Mouse (Mus musculus) brown adipose tissue, adult 24 weeks (tissue): ENCODE results near the gene Serpina16. TPM values are rescaled to one million over a fixed set of nuclear protein-coding genes. Genes with fewer than 3 reads are reported as not detected.
"Not testable (repeated sequence)": the region's sequence is repeated elsewhere in the genome, so short reads cannot be mapped to it uniquely, and the experiment has no call there.

Source experiments
- H3K27ac ChIP-seq: fragments of 200-500 bp; replicated peaks from 2 replicates; pipeline ENCODE4 v1.5.1; 2012; ENCODE audit warnings: low read depth, mild to moderate bottlenecking, low read length
- H3K4me1 ChIP-seq: fragments of 200-500 bp; 2 replicates; pipeline ENCODE4 v1.6.1; 2012; ENCODE audit warnings: low read length, mixed read lengths; ENCODE audit not compliant: control insufficient read depth, insufficient read depth, insufficient read length
- H3K4me3 ChIP-seq: fragments of 200-500 bp; 2 replicates; pipeline ENCODE4 v1.5.1; 2012; ENCODE audit warnings: low read depth, mild to moderate bottlenecking, low read length, moderate library complexity; ENCODE audit not compliant: insufficient read depth
- polyA plus RNA-seq: library from polyadenylated mRNA; stranded (reverse); fragments of >200 nt; gene quantifications from 2 replicates; pipeline ENCODE4 v1.2.4, GENCODE M21; 2012; ENCODE audit not compliant: missing spikeins, insufficient read depth, insufficient read length

Gene Serpina16
- polyA plus RNA-seq, 1 experiment: not detected

DNA sequence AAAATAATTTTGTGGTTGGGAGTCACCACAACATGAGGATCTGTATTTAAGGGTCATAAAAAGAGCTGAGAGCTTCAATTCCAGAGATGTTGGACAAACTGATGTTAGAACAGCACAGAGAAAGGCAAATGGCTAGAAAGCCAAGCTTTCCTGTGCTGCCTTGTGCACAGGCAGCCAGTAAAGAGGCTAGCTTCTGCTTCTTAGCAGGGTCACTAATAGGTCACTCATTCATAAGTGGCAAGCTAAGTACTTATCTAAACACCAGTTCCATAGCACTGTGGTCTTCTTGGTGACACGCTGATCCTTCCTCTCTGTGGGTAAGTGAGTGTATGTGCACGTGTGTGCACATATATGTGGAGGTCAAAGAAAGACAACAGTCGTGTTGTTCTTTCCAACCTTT, 4.5 kb downstream of the Serpina16 start:
- H3K27ac ChIP-seq: no peak overlapping the region
- no peak overlapping the region for H3K4me3 ChIP-seq
- H3K4me1 ChIP-seq: no peaks in the 10 kb centered on the region

DNA sequence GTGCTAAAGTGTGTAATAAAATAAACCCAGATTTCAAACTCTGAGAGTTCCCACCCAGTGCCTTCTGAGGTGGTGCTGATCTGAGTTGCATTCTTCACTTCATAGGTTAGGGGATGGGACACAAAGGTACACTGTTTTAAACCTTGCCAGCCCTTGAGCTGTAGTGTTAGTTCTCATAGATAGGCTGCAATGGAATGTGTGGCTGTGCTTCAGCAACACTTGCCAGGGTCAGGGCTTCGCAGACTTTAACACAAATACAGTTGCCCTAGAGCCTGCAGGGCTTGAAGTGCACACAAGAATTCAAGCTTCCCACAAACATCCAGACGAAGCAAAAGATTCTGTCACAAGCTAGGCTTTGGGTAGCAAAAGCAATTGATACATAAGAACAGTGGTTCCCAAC, 5.0 kb downstream of the Serpina16 start:
- H3K4me3 ChIP-seq: no peak overlapping the region
- no peak overlapping the region for H3K27ac ChIP-seq
- no peaks in the 10 kb centered on the region for H3K4me1 ChIP-seq

DNA sequence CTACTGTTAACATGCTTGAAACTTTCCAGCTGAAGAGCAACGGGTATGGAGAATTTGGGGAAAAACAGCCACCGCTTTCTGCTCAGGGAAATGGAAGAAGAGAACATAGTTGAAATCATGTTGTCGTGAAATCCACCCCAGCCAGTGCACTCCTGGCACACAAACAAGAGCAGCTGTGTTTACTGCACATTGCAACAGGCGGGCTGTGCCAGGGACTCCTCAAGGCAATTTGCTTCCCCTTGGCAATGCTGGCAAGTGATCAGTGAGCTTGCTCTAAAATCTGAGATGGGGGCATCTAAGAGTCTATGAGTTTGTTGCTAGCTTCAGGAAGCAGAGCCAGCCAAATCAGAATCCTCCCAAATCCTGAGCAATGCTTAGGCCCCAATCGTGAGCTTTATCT, 5.6 kb downstream of the Serpina16 start:
- no peak overlapping the region for H3K27ac ChIP-seq
- H3K4me3 ChIP-seq: no peak overlapping the region
- no peaks in the 10 kb centered on the region for H3K4me1 ChIP-seq

DNA sequence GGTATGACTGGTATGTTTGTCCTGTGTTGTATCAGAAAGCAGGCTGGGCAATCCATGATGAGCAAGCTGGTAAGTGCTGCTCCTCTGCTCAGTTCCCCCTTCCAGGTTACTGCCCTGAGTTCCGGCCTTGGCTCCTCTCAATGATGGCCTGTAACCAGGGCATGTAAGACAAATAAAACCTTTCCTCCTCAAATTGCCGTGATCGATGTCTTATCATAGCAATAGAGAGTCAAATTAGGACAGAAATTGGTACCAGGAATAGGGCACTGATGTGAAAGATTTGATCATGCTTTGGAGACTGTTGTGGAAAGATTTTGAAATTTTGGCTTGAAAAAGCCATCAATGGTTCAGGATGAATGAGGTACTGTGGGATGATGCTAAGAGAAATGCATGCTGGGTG, 10.7 kb downstream of the Serpina16 start:
- Histone ChIP-seq H3K4me3 (no peak overlapping the region), H3K4me1 (no peaks in the 10 kb centered on the region), H3K27ac (no peak overlapping the region)

DNA sequence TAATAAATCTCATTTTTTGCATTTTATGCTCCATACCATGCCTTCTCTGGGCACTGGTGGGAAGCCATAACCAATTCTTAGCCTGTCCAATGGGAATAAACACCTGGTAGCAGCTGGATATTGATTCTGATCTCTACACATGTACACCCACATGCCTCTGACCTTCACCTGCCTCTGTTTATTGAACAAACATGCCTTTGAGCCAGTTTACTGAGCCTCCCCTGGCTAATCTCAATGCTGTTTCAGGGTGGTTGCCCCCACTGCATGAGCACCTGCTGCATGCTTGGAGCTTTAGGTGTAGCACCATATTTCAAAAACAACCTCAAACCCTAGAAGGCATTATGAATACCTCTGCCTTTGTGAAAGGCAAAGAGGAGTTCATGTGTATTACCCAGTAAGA, 13.9 kb downstream of the Serpina16 start:
- H3K27ac ChIP-seq, H3K4me1 ChIP-seq, H3K4me3 ChIP-seq: not testable (repeated sequence)

DNA sequence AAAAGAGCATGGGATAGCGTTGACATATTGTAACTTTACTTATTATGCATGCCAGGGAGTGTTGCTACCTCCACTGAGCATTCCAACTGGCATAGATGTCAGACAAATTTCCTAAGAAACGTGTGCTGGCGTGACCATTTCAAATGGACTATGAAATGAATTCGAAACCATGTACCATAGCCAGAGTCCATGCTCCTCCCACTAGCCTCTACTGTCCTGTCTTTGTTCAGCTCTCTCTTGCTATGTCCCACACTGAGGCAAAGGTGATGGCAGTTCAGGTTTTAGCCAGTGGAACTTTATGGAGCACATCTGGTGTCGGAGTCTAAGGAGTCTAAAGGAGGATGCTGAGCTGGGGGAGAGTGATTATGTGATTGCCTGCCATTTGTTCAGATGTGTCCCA, 15.9 kb downstream of the Serpina16 start:
- Histone ChIP-seq H3K4me1 (peaks cover 2% of the 10 kb centered on the region; the same call in 1 of the 2 replicates), H3K4me3 (no peak overlapping the region), H3K27ac (no peak overlapping the region)

DNA sequence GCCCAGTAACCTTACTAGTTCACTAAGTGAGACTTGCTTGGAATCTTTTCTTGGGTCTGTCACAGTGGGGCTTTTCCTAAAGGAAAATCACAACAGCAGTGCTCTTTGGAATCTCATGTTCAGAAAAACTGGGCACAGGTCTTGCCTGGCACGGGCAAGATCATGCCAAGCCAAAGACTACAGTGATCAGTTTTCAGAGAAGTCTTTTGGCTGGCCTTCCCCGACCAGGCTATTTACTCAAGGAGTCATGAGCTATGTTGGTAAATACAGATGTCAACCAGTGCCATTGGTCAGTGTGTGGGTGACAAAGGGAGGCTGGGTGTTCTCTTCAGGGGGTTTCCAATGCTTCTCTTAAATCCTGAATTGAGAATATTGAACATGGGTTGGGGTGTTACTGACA, 16.8 kb downstream of the Serpina16 start:
- Histone ChIP-seq H3K27ac (no peak overlapping the region), H3K4me1 (peaks cover 2% of the 10 kb centered on the region; the same call in 1 of the 2 replicates), H3K4me3 (no peak overlapping the region)

DNA sequence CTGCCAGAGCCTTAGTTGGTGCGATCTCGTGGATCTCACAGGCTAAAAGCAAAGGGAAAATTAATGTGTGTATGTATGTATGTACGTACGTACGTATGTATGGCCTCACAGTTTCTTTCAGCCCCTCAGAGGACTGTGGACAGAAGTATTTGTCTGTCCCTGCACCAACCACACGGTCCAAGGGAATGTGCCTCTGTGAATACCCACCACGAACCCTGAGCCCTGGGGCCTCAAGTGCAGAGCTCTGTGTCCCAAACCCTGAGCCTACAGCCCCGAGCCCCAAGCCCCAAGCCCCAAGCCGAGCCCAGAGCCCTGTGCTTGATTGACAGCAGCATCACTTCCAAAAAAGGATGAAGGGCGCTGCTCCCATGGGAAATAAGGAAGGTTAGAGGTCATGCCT, 17.9 kb downstream of the Serpina16 start:
- H3K4me1 ChIP-seq: peaks cover 2% of the 10 kb centered on the region; the same call in 1 of the 2 replicates
- no peak overlapping the region for H3K4me3 ChIP-seq
- no peak overlapping the region for H3K27ac ChIP-seq

DNA sequence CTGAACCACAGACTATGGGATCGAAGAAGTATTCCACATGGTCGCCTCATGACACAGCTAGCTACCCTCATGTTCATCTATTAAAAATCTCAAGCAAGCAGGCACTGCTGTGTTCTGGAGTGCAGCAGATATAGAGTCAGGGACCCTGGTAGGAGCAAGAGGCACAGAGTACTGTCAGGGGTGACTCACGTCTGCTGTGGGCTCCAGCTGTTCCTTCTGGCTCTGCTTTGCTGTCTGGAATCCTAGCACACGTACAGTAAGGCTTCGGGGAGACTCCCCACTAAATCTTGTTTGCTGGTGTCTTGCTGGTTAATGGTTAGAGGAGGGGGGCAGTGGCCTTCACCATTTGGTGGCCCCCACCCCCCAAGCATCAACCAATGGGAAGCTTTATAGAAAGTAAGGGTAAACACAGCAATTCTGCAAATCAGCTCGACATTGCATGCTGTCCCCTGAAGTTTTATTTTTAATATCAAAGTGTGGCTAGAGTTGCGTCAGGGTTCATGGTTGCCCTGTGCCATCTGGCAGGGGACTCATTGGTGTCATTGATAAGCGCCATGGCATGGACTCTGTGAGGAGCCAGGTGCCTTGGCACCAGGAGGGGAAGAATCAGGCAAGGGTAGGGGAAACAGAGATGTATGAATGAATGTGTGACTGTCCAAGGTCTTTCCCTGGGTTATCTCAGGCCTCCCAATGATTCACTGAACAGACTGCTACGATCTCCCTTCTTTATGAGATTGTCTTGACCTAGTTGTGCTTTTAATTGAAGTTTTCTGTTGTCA, 18.9 kb downstream of the Serpina16 start, which contains the start of gene Serpina6:
Serpina6 (minus strand) TSS at position 365 of the 779 bp plus-strand sequence.
- Histone ChIP-seq H3K27ac (no peak within 1 kb of the TSS), H3K4me3 (no peak within 1 kb of the TSS), H3K4me1 (peaks cover 2% of the 10 kb centered on the region; the same call in 1 of the 2 replicates)

DNA sequence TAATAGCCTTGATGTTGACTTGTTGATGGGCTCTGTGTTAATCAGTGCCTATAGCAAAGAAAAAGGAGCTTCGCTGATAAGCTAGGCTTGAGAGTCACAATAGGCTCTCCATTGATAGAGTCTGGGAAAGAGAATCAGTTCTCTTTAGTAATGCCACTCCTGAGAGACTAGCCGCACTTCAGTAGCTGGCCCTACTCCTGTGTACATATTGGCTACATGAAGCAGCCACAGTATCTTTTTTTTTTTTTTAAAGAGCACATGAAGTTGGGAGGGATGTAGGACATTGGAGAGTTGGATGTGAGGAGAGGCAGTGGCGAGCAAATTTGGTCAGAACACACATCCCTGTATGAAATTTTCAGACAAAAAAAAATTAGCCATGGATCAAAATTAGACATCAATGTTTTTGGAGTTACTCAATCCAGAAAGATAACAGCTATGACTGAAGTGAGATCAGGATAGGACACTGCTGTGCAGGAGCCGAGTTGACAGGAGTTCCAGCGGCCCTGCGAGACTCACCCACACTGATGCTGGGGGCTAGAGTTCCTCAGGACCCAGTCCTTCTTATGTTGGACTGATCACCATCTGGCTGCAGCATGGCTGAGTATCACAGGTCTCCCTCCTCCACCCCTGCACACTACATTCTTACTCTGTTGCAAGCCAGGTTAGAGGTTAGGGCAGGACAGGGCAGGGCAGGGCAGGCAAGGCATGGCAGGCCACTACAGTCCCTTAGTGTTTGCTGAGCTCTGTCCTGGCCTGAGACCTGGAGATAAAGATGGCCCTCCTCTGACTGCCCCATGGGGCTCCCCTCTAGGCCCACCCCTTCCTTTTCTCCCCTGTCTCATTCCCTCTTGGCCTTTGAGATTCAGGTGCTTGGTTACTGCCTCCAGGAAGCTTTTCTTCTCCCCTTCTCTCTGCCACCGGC, 20.6 kb downstream of the Serpina16 start:
- Histone ChIP-seq H3K4me3 (no peak overlapping the region), H3K27ac (no peak overlapping the region), H3K4me1 (peaks cover 2% of the 10 kb centered on the region; the same call in 1 of the 2 replicates)

DNA sequence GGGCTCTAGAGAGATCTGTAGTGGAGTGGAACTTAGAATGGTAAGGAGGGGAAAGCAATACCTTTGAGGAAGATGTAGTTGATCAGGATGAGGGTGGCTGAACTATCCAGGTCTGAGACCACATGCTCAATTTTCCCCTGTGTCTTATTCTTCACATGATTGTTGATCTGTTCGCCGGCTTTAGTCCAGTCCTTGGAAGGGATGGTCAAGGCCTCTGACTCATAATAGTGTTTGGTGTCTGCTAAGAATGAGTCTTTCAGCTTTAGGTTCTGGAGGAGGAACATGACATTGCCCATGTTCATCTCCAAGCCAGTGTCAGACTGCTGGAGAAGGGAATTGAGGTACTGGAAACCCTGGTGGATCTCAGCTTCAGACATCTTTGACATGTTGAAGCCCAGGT, 22.1 kb downstream of the Serpina16 start:
- Histone ChIP-seq H3K4me3 (no peak overlapping the region), H3K27ac (no peak overlapping the region)

DNA sequence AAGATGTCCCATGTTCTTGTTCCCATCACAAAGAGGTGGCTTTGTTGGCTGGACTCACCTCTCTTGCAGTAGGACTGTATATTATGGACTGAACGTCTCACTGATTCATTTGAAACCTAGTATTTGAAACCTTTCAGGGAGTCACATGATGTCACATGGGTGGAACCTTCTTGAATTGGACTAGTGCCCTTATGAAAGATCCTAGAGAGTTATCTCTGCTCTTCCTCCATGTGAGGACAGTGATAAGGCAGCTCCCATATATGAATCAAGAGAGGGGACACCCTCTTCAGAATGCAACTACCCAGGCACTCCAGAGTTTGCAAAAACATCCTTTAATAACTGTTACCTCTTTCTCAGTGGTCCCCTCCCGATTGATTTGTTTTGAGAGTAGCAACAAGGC, 29.6 kb downstream of the Serpina16 start:
- Histone ChIP-seq H3K27ac (no peak overlapping the region), H3K4me3 (no peak overlapping the region), H3K4me1 (no peaks in the 10 kb centered on the region)

More for the DNA sequence above, 22.1 kb downstream of the Serpina16 start:
- no peaks in the 10 kb centered on the region for H3K4me1 ChIP-seq

DNA sequence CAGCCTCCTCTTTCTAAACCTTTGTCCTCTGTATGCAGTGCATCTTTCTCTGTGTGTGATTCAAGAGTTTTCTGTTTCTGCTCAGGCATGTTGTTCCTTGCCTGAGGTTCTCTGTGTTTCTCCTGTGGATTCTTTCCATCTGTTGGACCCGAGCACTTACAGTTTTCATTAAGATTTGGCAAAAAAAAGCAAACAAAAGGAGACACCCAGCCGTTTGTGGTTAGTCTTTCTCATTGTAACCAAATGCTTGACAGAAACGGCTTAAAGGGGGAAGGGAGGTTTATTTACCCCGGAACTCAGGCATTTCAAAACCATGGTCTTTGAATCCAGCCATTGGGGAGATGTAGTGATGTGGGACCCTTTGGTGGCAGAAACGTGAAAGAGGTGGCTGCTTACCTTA, 31.3 kb downstream of the Serpina16 start:
- H3K4me3 ChIP-seq: no peak overlapping the region
- H3K27ac ChIP-seq: no peak overlapping the region
- H3K4me1 ChIP-seq: no peaks in the 10 kb centered on the region

DNA sequence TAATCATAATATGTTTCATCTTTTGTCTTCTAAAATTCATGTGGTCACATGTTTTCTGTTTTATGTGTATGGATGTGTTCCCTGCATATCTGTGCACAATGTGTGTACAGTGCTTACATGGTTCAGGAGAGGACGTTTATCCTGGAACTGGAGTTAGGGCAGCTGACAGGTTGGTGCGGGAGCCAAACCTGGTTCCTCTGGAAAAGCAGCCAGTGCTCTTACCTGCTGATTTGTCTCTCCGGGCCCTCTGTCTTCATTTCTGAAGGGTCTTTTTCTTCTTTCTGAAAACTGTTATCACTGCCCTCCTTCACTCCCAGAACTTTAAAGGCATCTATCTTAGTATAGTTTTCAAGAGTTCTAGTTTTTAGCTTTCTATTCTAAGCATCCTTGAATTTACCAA, 32.1 kb downstream of the Serpina16 start:
- H3K4me1 ChIP-seq: no peaks in the 10 kb centered on the region
- H3K27ac ChIP-seq: no peak overlapping the region
- H3K4me3 ChIP-seq: no peak overlapping the region

DNA sequence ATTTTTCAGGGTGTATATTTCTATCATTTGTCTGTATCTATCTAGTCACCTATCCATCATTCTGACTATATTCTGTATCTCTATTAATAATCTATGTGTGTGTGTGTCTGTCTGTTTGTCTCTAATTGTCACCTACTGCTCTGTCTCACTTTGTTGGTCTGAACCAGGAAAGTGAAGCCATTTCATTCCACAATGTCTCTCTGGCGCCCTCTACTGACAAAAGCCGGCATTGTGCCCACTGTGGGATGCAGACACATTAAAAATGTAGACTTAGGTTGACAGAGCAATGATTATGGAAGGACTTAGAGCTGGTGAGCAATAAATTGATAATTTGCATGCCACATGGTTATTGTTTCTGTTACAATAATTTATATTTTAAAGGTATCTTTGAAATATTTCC, 32.6 kb downstream of the Serpina16 start:
- Histone ChIP-seq H3K27ac (no peak overlapping the region), H3K4me1 (no peaks in the 10 kb centered on the region), H3K4me3 (no peak overlapping the region)
